Mouse (Mus musculus) naive thymus-derived CD4-positive, alpha-beta T cell, adult 2 months (primary cell): ENCODE measurements around the gene Dusp23.

Experiments
- DNase-seq: peaks from one replicate; pipeline ENCODE4 v3.0.0-alpha.2; 2011; ENCODE audit warnings: low read depth

Dusp23 gene

DNA sequence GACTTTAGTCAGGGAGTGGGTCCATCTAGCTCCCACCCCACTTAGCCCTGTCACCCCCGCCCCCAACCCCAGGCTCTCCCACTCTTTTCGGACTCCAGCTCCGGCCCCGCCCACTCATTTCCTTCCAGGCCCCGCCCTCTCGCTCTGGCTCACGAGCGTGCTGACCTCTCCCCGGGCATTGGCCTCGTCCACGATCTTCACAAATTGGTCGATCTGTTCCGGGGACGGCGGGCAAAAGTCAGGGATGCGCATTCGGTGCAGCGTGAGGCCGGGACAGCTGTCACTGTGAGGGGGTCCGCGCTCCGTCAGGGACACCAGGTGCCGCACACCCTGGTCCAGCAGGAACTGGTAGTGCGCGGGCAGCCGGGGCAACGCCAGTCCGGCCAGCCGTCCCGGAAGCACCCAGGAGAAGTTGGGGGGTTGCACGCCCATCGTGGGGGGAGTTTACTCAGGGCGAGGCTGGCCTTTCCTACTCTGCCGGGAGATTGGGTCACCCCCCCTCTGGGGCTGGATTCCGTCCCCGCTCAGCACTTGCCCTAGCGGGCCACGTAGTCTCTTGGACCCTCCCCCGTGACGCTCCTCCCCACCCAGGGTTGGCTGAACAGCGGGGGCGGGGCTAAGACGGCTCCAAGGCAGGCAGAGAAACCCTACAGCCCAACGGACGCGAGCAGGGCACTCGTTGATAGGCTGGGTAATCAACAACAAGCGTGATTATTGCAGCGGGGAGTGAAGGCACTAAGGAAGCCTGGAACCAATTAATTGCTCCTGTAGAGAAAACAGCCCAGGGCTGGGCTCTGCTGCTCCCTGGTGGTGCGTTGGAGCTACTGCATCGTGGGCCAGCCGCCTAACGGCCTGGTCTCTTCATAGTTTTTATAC lies at the start of gene Dusp23:
Dusp23 (minus strand) TSS at position 512 of the 876 bp plus-strand sequence.
- DNase-seq: peak; percentile 97

DNA sequence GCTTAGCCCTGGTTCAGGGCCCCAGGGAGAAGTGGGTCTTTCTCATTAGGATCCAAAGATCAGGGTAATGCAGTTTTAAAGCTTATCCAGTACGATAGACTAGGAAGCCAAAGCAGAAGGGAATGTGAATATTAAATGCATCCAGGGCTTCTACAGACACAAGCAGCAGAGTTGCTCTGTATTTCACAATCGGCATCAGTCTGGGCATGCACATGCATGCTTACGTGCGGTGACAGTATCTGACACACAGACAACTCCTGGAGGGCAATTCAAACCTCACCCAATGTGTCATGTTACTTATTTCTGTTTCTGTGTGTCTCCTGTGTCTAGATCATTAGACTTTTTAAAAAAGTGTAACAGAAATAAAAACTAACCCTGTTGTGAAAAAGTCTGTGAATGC lies 48.0 kb upstream of the Dusp23 start:
- DNase-seq: no peak

DNA sequence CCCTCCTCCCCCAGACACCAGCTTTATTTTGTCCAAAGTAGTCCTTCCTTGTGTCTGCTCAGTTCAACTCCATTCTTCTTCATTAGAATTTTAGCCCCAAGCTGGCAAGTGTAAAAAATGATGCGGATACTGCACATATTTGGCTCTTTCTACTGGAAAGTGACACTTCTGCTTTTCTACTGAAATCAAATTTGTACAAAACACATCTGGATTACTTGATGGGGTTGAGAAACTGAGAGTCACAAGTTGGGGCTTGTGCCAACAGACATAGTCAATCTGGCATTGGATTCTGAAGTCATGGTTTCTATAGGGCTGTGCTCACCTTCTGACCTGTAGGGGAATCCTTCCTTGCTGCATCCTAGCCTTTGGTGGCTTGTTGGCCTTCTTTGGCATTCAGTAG lies 38.0 kb upstream of the Dusp23 start:
- no peak for DNase-seq

DNA sequence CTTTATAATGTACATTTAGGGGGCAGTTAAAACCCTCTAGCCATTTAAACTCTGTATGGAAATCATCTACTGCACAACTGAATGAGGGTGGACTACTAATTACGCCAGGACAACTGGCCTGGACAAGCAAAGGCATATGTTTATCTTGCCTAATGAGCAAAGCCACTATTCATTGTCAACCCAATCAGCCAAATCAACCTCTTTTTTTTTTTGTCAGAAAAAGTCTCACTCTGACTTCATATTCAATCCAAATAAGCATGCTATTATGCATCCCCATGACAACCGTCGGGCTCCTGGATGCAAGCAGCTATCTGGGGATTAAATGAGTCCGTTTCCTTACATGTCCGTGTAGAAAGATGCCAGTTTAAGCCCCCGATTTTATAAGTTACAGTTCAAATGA lies 34.8 kb upstream of the Dusp23 start:
- DNase-seq: no peak

DNA sequence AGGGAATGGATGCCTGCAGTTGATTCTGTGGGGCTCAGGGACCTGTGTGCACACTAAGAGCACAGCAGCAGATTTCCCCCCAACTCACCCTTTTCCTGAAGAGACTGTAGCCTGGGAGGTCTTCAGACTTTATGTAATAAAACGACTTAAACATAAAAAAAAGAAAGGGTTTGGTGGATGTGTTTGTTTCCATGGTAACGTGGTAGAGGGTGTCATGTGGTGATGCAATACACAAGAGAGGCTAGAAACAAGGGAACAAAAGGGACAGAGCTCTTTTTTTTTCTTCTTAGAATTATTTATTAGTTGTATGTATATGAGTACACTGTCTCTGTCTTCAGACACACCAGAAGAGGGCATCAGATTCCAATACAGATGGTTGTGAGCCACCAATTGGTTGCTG lies 32.7 kb upstream of the Dusp23 start:
- no peak for DNase-seq

DNA sequence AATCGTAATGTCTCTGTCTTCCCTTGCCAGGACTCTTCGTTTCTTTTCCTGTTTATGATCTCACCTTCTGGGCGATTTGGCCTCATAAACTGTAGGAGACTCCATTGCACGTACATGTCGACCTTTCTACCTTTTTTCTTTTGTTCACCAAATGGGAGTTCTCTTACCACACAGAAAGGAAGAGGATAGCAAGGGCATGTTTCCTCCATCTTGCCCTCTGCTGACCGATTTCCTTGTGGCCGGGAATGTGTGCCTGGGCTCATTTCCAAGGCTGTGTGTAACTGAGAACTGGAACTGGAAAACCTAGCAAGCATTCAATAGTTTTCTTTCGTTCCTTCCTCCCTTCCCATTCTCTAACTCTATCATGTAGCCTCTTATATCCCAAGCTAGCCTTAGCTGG lies 26.9 kb upstream of the Dusp23 start:
- DNase-seq: no peak

DNA sequence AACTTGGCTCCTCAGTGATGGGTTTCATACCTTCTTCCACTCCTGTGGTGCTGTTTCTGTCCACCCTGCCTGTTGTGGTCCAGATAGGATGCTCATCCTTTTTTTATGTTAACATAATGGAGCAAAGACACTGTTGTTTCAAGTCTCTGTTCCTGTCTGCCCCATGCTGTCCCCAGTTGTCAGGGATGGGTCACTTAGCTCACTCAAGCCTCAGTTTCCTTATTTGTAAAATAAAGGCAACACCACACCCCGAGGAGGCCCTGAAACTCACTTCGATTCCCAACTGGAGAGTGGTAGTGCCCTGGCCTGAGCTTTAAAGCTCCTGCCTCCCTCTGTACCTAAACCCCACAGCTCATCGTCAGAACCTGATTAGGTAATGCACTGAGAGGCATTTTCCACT lies 24.5 kb upstream of the Dusp23 start:
- no peak for DNase-seq

DNA sequence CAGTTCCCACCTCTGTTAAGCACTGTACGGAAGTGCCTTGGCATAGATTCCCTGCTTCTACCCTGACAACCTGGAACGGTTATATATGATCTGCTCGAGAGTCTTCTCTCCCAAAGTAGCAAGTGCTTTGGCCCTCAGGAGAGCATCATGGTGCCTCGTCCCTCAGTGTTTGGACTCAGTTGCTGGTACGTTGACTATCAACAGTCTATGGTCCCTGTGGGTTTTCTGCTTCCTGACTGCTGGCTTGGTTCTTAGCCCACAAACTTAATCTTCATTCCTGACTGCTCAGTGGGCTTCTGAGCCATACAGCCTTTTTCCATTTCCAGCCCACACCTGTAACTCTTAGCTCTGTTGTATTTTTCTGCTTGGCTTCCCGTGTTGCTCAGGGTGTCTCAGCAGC lies 21.1 kb upstream of the Dusp23 start:
- no peak for DNase-seq

DNA sequence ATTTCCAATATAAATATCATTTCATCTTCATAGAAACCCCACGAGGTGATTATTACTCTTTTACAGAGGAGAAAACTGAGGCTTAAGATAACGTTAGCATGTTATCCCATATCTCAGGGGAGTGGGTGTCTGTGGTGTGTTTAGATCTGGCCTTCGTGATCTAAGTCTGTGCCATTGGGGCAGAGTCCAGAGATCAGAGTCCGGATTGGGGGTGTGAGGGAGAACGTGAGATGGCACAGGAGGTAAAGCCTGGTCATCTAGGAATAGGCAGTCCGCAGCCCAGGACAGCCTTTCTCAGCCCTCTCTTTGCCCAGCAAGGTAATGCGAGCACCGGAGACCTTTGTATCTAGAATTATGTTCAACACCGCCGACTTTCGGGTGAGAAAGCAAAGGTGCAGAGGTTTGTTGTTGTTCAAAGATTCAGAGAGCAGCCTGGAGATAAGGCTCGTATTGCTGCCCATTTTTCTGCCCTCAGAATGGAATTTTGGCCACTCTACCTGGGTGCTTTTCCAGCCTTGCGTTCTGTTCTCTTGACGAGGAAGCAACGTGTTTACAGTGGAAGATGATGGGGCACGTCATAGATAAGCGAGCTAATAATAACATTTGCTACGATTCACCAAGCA lies 19.4 kb upstream of the Dusp23 start:
- DNase-seq: no peak

DNA sequence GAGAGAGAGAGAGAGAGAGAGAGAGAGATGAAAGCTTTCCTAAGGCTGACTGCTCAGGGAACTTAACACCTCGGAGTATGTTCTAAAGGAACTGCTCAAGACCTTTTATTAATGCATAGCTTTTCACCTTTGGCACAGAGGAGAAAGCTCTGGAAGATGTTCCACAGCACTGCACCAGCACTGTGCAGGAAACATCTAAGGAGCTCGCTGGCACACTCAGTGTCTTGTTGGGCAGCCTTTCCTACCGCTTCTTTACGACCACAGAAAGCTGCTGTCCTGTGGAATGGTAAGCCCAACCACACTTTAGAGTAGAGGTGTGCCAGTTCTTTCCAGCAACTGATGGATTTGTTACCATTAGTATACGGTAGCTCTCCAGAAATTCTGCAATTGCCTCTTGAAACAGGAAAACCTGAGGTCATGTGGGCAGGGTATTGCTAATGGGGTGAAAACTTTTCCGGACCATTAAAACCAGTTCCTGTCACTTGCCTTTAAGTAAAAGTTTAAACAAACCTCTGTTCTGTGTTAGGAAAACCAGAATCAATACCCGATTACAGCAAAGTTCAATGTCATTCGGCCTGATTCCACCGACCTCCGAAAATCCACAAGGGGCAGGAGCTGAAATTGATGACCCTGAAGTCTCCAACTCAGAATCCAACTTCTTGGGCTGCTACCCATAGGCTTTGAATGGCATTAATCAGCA lies 18.7 kb upstream of the Dusp23 start:
- no peak for DNase-seq

DNA sequence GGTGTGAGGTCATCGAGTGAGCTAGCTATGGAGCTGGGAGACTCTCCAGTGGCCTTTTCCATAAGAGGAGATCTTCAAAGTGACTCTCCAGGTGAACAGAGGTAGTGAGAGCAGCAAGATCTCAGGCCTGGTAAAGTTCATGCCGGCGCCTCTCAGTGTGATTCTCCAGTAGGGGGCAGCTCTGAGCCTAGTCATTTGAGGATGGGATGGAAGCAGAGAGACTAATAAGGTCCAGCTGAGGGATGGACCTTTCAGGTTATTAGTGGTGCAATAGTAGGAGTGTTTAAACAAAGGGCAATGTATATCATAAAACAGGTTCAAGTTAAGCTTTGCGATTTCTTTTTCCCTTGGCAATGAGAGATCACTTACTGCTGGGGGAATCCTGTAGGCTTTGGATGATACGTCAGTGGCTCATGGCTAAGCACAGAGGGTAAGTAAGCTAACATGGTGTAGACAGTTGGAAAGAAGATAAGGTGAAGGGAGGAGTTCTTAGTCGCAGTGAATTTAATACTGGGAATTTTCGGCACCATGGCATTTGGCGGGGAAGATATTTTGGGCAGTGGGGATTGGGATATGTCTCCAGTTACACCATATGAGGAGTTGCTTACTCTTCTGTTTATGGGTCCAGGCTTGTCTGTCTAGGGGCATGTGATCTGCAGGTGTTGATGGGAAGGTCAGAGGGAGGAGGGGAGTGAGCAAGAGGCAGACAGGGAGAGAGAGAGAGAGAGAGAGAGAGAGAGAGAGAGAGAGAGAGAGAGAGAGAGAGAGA lies 17.9 kb upstream of the Dusp23 start:
- no peak for DNase-seq

DNA sequence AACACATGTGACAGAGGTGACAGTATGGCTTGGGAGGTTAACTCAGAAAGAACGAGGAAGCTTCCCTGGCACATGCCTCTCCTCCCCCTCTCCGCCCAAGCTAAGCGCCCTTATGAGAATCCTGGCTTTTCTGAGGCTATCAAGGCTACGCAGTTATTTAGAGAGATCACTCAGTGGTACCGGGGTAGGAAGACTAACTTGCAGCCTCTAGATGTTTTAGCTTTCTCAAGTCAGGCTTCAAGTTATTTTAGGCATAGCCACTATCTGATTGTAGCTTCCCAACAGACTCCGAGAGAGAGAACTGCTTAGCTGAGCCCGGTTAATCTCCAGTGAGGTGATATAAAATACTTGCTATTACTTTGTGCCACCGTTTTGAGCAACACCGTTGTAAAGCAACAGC lies 16.6 kb upstream of the Dusp23 start:
- DNase-seq: no peak

DNA sequence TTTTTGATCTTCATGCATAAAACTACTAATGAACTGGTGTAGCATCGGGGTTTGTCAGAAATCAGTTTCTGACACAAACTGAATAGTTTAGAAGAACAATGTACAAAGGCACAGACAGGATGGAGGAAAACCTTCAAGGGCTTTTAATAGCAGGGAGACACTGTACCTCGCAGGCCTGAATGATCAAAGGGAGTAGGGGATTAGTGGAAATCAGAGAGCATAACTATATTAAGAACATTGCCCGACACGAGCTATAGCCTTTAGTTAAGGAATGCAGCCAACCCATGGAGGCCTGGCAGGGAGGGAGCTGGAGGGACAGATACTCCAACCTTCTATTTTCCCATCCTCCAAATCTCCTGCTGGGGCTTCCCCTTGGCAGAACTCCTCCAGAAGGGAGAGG lies 14.5 kb upstream of the Dusp23 start:
- no peak for DNase-seq

DNA sequence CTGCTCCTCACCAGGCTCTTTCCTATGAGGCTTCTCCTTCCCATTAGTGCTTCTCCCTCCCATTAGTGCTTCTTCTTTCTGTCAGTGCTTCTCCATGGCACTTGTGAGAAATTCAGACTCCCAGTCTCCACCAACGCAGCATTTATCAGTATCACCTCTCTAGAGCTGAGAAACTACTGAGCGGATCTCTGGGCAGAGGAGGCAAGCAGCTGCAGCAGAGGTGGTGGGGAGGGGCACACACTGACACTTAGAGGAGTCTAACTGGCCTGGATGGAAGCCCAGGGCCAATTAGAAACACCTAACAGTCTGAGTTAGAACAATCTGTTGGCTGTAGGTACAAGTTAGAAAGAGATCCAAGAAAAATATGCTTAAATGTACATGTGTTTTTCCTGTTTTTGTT lies 6.0 kb upstream of the Dusp23 start:
- DNase-seq: no peak

DNA sequence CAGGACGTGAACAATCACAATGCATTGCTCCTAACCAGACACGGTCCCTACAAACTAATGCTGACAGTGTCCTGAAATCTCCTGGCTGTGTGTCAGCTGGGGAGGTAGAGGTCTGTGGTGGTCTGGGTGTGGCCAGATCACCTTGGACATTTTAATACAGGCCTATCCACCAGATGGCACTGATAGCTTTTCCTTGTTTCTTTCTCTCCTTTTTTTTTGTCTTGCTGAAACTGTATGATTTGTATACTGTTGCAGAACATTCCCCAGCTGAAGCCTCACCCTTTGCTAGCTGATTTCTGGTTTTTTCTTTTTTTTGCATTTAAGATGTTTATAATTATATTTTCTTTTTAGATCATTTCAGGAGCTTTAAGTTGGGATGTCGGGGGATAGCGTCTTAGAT lies 5.0 kb upstream of the Dusp23 start:
- no peak for DNase-seq

DNA sequence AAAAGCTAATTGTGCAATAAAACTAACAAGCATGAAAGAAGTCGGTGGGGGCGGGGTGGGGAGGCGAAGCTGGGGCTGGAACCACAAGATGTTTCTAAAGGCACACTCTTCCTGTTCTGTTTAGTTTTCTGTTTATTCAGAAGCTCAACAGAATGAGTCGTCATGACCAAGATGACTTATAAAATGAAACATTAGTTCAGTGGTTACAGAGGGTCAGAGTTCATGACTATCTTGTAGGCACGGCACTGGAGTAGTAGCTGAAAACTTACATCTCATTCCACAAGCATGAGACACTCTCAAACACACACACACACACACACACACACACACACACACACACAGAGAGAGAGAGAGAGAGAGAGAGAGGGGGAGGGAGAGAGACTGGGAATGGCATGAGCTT lies 3.5 kb upstream of the Dusp23 start:
- no peak for DNase-seq

DNA sequence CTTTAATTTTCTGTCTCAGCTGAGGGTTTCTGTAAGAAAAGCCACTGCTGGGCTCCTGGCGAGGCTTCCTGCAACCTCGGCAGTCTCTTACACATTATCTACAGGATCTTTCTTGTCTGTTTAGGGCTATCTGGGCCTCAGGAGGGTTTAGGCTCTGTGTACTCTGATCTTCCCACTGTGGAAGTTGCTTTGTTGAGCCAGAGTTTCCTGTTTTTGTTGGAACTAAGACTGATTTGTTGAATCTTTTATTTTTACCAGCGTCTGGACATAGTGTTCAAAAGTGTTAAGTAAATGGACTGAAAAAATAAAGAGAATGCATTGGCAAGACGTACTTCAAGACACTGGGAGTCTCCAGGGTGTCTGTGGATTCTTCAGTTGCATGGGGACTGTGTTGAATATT lies 2.5 kb upstream of the Dusp23 start:
- DNase-seq: no peak

DNA sequence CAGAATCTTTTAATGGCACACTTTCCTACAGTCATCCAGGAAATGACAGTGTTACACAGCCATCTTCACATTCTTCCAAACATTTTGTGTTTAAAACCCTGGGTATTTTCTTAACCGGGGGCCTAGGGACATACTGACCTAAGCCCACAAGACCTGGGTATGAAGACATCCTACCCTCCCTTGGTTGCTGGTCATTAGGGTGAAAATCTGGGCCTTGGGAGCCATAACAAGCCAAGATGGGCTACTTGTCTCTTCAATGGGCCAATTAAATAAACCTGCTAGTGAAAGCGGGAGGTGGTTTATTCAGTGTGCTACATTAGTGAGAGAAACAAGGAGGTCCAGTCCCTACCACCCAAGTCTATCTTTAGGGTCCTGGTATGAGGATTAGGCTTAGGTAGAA lies 1.4 kb upstream of the Dusp23 start:
- no peak for DNase-seq

DNA sequence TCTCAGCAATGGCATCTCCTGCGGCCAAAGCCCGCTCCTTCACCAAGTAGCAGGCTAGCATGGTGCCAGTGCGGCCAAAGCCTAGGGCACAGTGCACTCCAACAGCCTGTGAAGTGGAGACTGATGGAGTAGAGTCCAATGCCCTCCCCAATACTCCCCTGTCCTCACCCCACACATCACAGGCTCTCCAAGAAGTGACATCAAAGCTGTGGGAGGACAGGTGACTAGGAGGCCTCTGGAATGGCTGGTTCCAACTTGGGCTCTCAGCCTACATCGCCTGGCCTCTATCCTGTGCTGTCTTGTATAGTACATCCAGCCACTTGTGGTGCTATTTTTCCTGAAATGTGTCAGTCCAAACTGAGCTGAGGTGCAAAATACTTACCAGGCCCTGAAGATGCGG lies 1.0 kb downstream of the Dusp23 start:
- DNase-seq: no peak

DNA sequence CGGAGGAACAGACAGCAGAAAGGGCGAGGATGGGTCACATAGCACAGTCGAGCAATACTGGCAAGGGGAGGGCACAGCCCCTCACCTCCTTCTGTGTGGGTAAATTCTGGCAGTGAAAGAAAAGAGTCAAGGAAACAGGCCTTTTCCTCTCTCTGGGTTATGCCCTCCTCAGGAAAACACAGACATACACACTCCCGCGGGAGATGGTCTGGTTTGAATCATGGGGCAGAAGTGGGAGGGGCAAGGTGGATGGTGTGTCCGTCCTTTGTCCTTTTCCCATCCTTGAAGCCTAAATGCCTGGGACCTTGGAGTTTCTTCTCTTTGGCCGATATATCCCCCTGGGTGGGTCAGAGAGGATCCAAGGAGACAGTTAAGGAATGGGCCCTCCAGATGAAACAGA lies 2.9 kb downstream of the Dusp23 start:
- no peak for DNase-seq

DNA sequence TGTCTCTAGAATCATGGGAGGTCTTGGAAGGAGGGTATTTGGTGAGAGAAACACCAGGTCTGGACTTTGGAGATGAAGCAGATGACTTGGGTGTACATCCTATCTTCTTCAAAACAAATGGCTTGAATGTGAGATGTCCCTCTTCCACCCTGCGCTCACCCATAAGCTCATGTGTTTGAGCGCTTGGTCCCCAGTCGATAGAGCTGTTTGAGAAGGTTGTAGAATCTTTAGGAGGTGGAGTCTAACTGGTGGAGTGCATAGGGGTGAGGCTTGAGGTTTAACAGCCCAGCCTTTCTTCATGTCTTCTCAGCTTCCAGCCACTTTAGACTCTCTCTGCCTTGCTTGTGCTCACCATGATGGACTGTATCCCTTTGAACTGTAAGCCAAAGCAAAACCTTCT lies 6.5 kb downstream of the Dusp23 start:
- DNase-seq: no peak

DNA sequence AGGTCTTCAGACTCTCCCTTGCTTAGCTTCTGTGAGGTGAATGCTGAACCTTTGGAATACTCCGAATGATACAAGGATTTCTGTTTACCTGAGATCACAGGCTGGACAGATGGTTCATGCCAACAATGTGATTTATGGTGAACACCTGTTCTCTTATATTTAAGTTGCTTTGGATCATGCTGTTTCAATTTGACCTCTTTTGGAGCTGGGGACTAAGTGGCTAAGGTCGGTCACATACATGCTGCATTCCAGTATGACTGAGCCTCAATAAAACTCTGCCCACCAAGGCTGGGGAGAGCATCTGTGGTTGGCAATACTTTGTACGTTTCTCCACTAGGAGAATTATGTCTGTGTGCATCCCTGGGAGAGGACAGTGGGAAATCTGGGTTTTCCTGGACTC lies 8.7 kb downstream of the Dusp23 start:
- no peak for DNase-seq

DNA sequence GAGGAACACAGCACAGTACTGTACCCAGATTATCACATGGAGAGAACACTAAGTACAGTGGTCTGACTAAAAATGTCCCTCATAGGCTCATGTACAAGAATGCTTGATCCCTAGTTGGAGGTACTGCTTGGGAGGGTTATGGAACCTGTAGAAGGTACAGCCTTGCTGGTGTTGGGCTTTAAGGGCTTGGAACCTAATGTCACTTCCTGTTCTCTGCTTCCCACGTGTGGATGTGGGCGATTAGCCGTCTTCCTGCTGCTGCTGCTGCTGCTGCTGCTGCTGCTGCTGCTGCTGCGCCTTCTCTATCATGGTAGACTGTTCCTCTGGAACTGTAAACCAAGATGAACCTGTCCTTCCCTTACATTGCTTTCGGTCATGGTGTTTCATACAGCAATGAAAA lies 9.2 kb downstream of the Dusp23 start:
- DNase-seq: no peak
